Mouse (Mus musculus) thymus, adult 2 months (tissue): Measurements from ENCODE around the gene Als2. TPM values are rescaled to one million over a fixed set of nuclear protein-coding genes. Genes with fewer than 3 reads are reported as not detected.

ENCODE experiments used
- DNase-seq: peaks from one replicate; pipeline ENCODE4 v3.0.0; 2021
- H3K27ac ChIP-seq: fragments of 200-500 bp; 2 replicates; pipeline ENCODE4 v1.5.1; 2012; ENCODE audit warnings: low read length, control low read depth; ENCODE audit not compliant: control insufficient read depth, insufficient read depth
- H3K27me3 ChIP-seq: fragments of 200-500 bp; 2 replicates; pipeline ENCODE4 v1.6.1; 2012; ENCODE audit warnings: mild to moderate bottlenecking, low read length, moderate library complexity, mixed read lengths; ENCODE audit not compliant: control insufficient read depth, insufficient read depth
- H3K36me3 ChIP-seq: fragments of 200-500 bp; 2 replicates; pipeline ENCODE4 v1.6.1; 2012; ENCODE audit warnings: mild to moderate bottlenecking, low read length, moderate library complexity; ENCODE audit not compliant: control insufficient read depth, insufficient read depth
- H3K4me1 ChIP-seq: fragments of 200-500 bp; replicated peaks from 2 replicates; pipeline ENCODE4 v1.6.1; 2012; ENCODE audit warnings: low read length; ENCODE audit not compliant: control insufficient read depth, insufficient read depth
- H3K4me3 ChIP-seq: fragments of 200-500 bp; 2 replicates; pipeline ENCODE4 v1.5.1; 2012; ENCODE audit warnings: mild to moderate bottlenecking, low read length, control low read depth, moderate library complexity; ENCODE audit not compliant: control insufficient read depth, insufficient read depth
- CTCF ChIP-seq: fragments of 200-500 bp; IDR thresholded peaks from 2 replicates; pipeline ENCODE4 v1.5.1; 2012; ENCODE audit warnings: mild to moderate bottlenecking, control low read depth, low read length, moderate library complexity, borderline replicate concordance; ENCODE audit not compliant: control insufficient read depth, poor library complexity, insufficient read depth; ENCODE audit errors: extremely low read depth
- POLR2A ChIP-seq: fragments of 200-500 bp; IDR thresholded peaks from 2 replicates; pipeline ENCODE4 v1.6.1; 2012; ENCODE audit warnings: mild to moderate bottlenecking, low read length, control low read depth, moderate library complexity; ENCODE audit not compliant: control insufficient read depth, poor library complexity, insufficient read depth; ENCODE audit errors: extremely low read depth
- WGBS: fragments of 180-500 bp; shearing (Covaris S2); methylation state at CpG from one replicate; pipeline ENCODE4 v1.1.7; 2018; 5-methylcytosine and 5-hydroxymethylcytosine counted together
- polyA plus RNA-seq: library from polyadenylated mRNA; depleted of rRNA; stranded (reverse); fragments of >200 nt; gene quantifications from 2 replicates; pipeline ENCODE4 v1.2.3, GENCODE M21; 2012; rRNA removed

Als2 gene
- polyA plus RNA-seq, 1 experiment, result 15.9 TPM

GRCm38 (mm10) chr1:59128879-59129278 lies 108.2 kb downstream of the Als2 start:
- TF ChIP-seq CTCF (no peak), POLR2A (no peak)

DNA sequence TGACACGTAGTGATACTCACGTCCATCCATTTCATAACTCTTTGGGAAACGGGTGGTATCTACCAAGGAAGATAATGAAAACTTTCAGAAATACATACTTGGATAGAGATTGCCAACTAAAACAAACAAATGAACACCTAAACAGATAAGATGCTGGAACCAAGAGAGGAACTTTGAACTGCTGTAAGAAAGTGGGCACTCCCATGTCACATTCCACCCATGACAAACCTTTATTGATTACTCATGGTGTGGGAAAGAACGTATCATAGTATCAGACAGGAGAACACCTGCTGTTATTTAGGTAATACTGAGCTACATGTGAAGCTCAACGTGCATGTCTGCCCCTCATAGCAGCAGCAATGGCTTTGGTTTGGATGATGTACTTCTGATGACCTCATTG lies 111.5 kb downstream of the Als2 start:
- TF ChIP-seq POLR2A (no peak), CTCF (no peak)
- H3K36me3 ChIP-seq, result no peaks in the 10 kb centered on the region
- WGBS, result 89% methylated on average over 5 of the region's 5 CpGs

More at GRCm38 (mm10) chr1:59128879-59129278, 108.2 kb downstream of the Als2 start:
- no peaks in the 10 kb centered on the region for H3K36me3 ChIP-seq
- H3K27ac ChIP-seq, result no peak overlapping the region
- H3K4me3 ChIP-seq, result no peak overlapping the region
- H3K27me3 ChIP-seq, result no peaks in the 10 kb centered on the region
- DNase-seq, result no peak
- WGBS, result 89% methylated on average over 7 of the region's 7 CpGs
- no peaks in the 10 kb centered on the region for H3K4me1 ChIP-seq

DNA sequence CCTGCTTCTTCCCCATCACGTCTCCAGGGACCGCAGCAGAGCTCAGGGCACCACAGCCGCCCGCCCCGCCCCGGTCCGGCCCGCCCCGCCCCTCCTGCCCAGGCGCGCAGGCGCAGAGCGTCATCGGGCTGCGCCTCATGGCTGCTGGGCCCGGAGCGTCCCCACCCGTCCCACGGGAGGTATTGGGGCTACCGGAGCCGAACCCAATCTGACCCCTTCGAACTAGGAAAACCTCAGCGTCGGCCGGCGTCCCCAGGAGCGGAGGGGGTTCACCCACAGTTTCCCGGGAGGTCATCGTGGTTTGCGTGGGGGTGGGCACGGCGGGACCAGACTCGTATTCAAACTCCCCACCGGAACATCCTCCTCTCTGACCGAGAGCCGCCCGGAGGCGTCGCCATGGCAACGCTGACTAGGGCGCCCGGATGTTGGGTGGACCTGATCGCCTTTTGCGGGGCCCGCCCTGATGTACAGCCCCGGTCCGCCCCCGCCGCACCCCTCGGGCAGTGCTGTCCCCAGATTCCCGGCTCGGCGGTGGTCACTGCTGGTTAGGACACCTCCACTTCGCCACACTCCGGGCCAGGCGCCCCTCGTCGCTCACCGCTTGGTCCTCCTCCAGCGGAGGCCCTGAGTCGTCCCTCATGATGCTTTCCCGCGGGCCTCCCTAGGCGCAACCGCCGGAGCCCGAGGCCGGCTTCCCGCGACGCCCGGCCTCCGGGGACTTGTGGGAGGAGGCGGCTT lies 117.1 kb downstream of the Als2 start, which contains the start of gene Tmem237:
Gene Tmem237, minus strand, starts transcription at position 689 of the 738 bp plus-strand sequence.
- Histone ChIP-seq H3K27me3 (no peaks in the 10 kb centered on the region), H3K4me1 (no peaks in the 10 kb centered on the region), H3K27ac (no peak within 1 kb of the TSS), H3K4me3 (peak within 1 kb of the TSS; percentile 90), H3K36me3 (no peaks in the 10 kb centered on the region)
- TF ChIP-seq CTCF (0 out of 2 replicates have a peak, but pooled peaks have one; percentile 7), POLR2A (peak; percentile 62; the same call in 1 of the 2 replicates)
- peak; percentile 84 for DNase-seq
- WGBS, result under 1% methylated on average over 74 of the region's 74 CpGs

More for the DNA sequence above, 111.5 kb downstream of the Als2 start:
- DNase-seq, result no peak
- Histone ChIP-seq H3K4me1 (no peaks in the 10 kb centered on the region), H3K4me3 (no peak overlapping the region), H3K27me3 (no peaks in the 10 kb centered on the region), H3K27ac (no peak overlapping the region)

Other genes starting within 250 kb of the Als2 start
- not detected in 2 replicates for gene C2cd6, start 142.3 kb downstream of the Als2 start, polyA plus RNA-seq
- gene Tmem237, start 116.8 kb downstream of the Als2 start, polyA plus RNA-seq, result 2.3 and 3.6 TPM in 2 replicates
- gene Mpp4, start 73.8 kb downstream of the Als2 start, polyA plus RNA-seq, result 9.8 and 11.5 TPM in 2 replicates
- 0.12 TPM in 1 of 2 replicates, not detected in the other for gene Cdk15, start 19.7 kb upstream of the Als2 start, polyA plus RNA-seq
- 11.4 and 12.2 TPM in 2 replicates for gene Fzd7, start 245.2 kb upstream of the Als2 start, polyA plus RNA-seq